Mouse (Mus musculus): ENCODE measurements around the gene Prkd2. TPM values are rescaled to one million over a fixed set of nuclear protein-coding genes. Genes with fewer than 3 reads are reported as not detected.

Prkd2 gene
- polyA plus RNA-seq, 1 experiment from 2014 or later = 11.6 TPM

- Histone ChIP-seq H3K4me3 (ENCODE audit: low read depth, low read length) (no peak overlapping the region), H3K4me2 (no peak overlapping the region), H3K9me3 (replicated peaks; ENCODE audit: control insufficient read depth, low read length) (no peaks in the 10 kb centered on the region), H3K27me3 (ENCODE audit: control insufficient read depth, insufficient read depth, low read length) (peaks cover 50% of the 10 kb centered on the region), H3K4me1 (ENCODE audit: control insufficient read depth, insufficient read depth, low read length) (peaks cover 38% of the 10 kb centered on the region), H3K27ac (ENCODE audit: low read depth, low read length) (no peak overlapping the region), H3K36me3 (ENCODE audit: control insufficient read depth, insufficient read depth, low read length) (no peaks in the 10 kb centered on the region), H3K9ac (ENCODE audit: low read depth, low read length) (no peak overlapping the region)
- no peak for ATAC-seq (replicated peaks; ENCODE audit: insufficient number of reproducible peaks, low FRiP score, low TSS enrichment)
- WGBS (ENCODE audit: insufficient replicate concordance) = 7% methylated on average over 7 of the region's 7 CpGs
Measured at GRCm38 (mm10) chr7:16907842-16908241, 65.1 kb downstream of the Prkd2 start.

GRCm38 (mm10) chr7:16908367-16908766 is 65.7 kb downstream of the Prkd2 start:
- Histone ChIP-seq H3K4me1 (ENCODE audit: control insufficient read depth, insufficient read depth, low read length) (peaks cover 38% of the 10 kb centered on the region), H3K4me3 (ENCODE audit: low read depth, low read length) (no peak overlapping the region), H3K36me3 (ENCODE audit: control insufficient read depth, insufficient read depth, low read length) (no peaks in the 10 kb centered on the region), H3K9me3 (replicated peaks; ENCODE audit: control insufficient read depth, low read length) (no peaks in the 10 kb centered on the region), H3K4me2 (no peak overlapping the region), H3K27me3 (ENCODE audit: control insufficient read depth, insufficient read depth, low read length) (peaks cover 46% of the 10 kb centered on the region), H3K9ac (ENCODE audit: low read depth, low read length) (no peak overlapping the region), H3K27ac (ENCODE audit: low read depth, low read length) (no peak overlapping the region)
- ATAC-seq (replicated peaks; ENCODE audit: insufficient number of reproducible peaks, low FRiP score, low TSS enrichment) = no peak
- 20% methylated on average over 11 of the region's 11 CpGs for WGBS (ENCODE audit: insufficient replicate concordance)

- peaks cover 42% of the 10 kb centered on the region for H3K27me3 ChIP-seq (ENCODE audit: control insufficient read depth, insufficient read depth, low read length)
Measured at GRCm38 (mm10) chr7:16908859-16909258, 66.2 kb downstream of the Prkd2 start.

GRCm38 (mm10) chr7:16909909-16910308 is 67.2 kb downstream of the Prkd2 start:
- H3K9ac ChIP-seq (ENCODE audit: low read depth, low read length) = no peak overlapping the region
- H3K27ac ChIP-seq (ENCODE audit: low read depth, low read length) = no peak overlapping the region
- no peaks in the 10 kb centered on the region for H3K9me3 ChIP-seq (replicated peaks; ENCODE audit: control insufficient read depth, low read length)
- ATAC-seq (replicated peaks; ENCODE audit: insufficient number of reproducible peaks, low FRiP score, low TSS enrichment) = no peak
- H3K36me3 ChIP-seq (ENCODE audit: control insufficient read depth, insufficient read depth, low read length) = no peaks in the 10 kb centered on the region; the same call in 1 of the 2 replicates
- peaks cover 38% of the 10 kb centered on the region for H3K27me3 ChIP-seq (ENCODE audit: control insufficient read depth, insufficient read depth, low read length)
- 40% methylated on average over 10 of the region's 10 CpGs for WGBS (ENCODE audit: insufficient replicate concordance)
- peaks cover 38% of the 10 kb centered on the region for H3K4me1 ChIP-seq (ENCODE audit: control insufficient read depth, insufficient read depth, low read length)
- no peak overlapping the region for H3K4me2 ChIP-seq
- H3K4me3 ChIP-seq (ENCODE audit: low read depth, low read length) = no peak overlapping the region

More at GRCm38 (mm10) chr7:16908859-16909258, 66.2 kb downstream of the Prkd2 start:
- 43% methylated on average over 11 of the region's 11 CpGs for WGBS (ENCODE audit: insufficient replicate concordance)
- no peak for ATAC-seq (replicated peaks; ENCODE audit: insufficient number of reproducible peaks, low FRiP score, low TSS enrichment)
- Histone ChIP-seq H3K9me3 (replicated peaks; ENCODE audit: control insufficient read depth, low read length) (no peaks in the 10 kb centered on the region), H3K4me1 (ENCODE audit: control insufficient read depth, insufficient read depth, low read length) (peaks cover 38% of the 10 kb centered on the region), H3K9ac (ENCODE audit: low read depth, low read length) (no peak overlapping the region), H3K4me3 (ENCODE audit: low read depth, low read length) (no peak overlapping the region), H3K4me2 (no peak overlapping the region), H3K27ac (ENCODE audit: low read depth, low read length) (no peak overlapping the region), H3K36me3 (ENCODE audit: control insufficient read depth, insufficient read depth, low read length) (no peaks in the 10 kb centered on the region)

- Histone ChIP-seq H3K27ac (ENCODE audit: low read depth, low read length) (no peak overlapping the region), H3K27me3 (ENCODE audit: control insufficient read depth, insufficient read depth, low read length) (peaks cover 27% of the 10 kb centered on the region), H3K4me3 (ENCODE audit: low read depth, low read length) (no peak overlapping the region), H3K9ac (ENCODE audit: low read depth, low read length) (no peak overlapping the region), H3K4me1 (ENCODE audit: control insufficient read depth, insufficient read depth, low read length) (peaks cover 22% of the 10 kb centered on the region), H3K4me2 (no peak overlapping the region), H3K9me3 (replicated peaks; ENCODE audit: control insufficient read depth, low read length) (no peaks in the 10 kb centered on the region), H3K36me3 (ENCODE audit: control insufficient read depth, insufficient read depth, low read length) (peaks cover 12% of the 10 kb centered on the region)
- WGBS (ENCODE audit: insufficient replicate concordance) = 94% methylated on average over 3 of the region's 3 CpGs
- ATAC-seq (replicated peaks; ENCODE audit: insufficient number of reproducible peaks, low FRiP score, low TSS enrichment) = no peak
Measured at GRCm38 (mm10) chr7:16911904-16912303, 69.2 kb downstream of the Prkd2 start.

GRCm38 (mm10) chr7:16912360-16912759 is 69.7 kb downstream of the Prkd2 start:
- no peak for ATAC-seq (replicated peaks; ENCODE audit: insufficient number of reproducible peaks, low FRiP score, low TSS enrichment)
- Histone ChIP-seq H3K27ac (ENCODE audit: low read depth, low read length) (no peak overlapping the region), H3K4me3 (ENCODE audit: low read depth, low read length) (no peak overlapping the region), H3K27me3 (ENCODE audit: control insufficient read depth, insufficient read depth, low read length) (peaks cover 23% of the 10 kb centered on the region), H3K36me3 (ENCODE audit: control insufficient read depth, insufficient read depth, low read length) (peaks cover 16% of the 10 kb centered on the region), H3K9ac (ENCODE audit: low read depth, low read length) (no peak overlapping the region), H3K4me1 (ENCODE audit: control insufficient read depth, insufficient read depth, low read length) (peaks cover 19% of the 10 kb centered on the region), H3K4me2 (no peak overlapping the region), H3K9me3 (replicated peaks; ENCODE audit: control insufficient read depth, low read length) (no peaks in the 10 kb centered on the region)
- 77% methylated on average over 6 of the region's 6 CpGs for WGBS (ENCODE audit: insufficient replicate concordance)

- no peak overlapping the region for H3K4me2 ChIP-seq
- no peak overlapping the region for H3K4me3 ChIP-seq (ENCODE audit: low read depth, low read length)
- no peaks in the 10 kb centered on the region for H3K9me3 ChIP-seq (replicated peaks; ENCODE audit: control insufficient read depth, low read length)
- H3K27me3 ChIP-seq (ENCODE audit: control insufficient read depth, insufficient read depth, low read length) = peaks cover 18% of the 10 kb centered on the region
- H3K4me1 ChIP-seq (ENCODE audit: control insufficient read depth, insufficient read depth, low read length) = peaks cover 9% of the 10 kb centered on the region
- peaks cover 31% of the 10 kb centered on the region for H3K36me3 ChIP-seq (ENCODE audit: control insufficient read depth, insufficient read depth, low read length)
- ATAC-seq (replicated peaks; ENCODE audit: insufficient number of reproducible peaks, low FRiP score, low TSS enrichment) = no peak
- no peak overlapping the region for H3K27ac ChIP-seq (ENCODE audit: low read depth, low read length)
- 37% methylated on average over 10 of the region's 10 CpGs for WGBS (ENCODE audit: insufficient replicate concordance)
- H3K9ac ChIP-seq (ENCODE audit: low read depth, low read length) = no peak overlapping the region
Measured at GRCm38 (mm10) chr7:16913806-16914452, 71.2 kb downstream of the Prkd2 start.

GRCm38 (mm10) chr7:16914453-16915343 is 72.0 kb downstream of the Prkd2 start:
- Histone ChIP-seq H3K27me3 (ENCODE audit: control insufficient read depth, insufficient read depth, low read length) (peaks cover 11% of the 10 kb centered on the region), H3K27ac (ENCODE audit: low read depth, low read length) (no peak overlapping the region), H3K4me1 (ENCODE audit: control insufficient read depth, insufficient read depth, low read length) (peaks cover 6% of the 10 kb centered on the region), H3K4me2 (no peak overlapping the region), H3K36me3 (ENCODE audit: control insufficient read depth, insufficient read depth, low read length) (peaks cover 35% of the 10 kb centered on the region), H3K4me3 (ENCODE audit: low read depth, low read length) (no peak overlapping the region), H3K9me3 (replicated peaks; ENCODE audit: control insufficient read depth, low read length) (no peaks in the 10 kb centered on the region), H3K9ac (ENCODE audit: low read depth, low read length) (no peak overlapping the region)
- no peak for ATAC-seq (replicated peaks; ENCODE audit: insufficient number of reproducible peaks, low FRiP score, low TSS enrichment)
- WGBS (ENCODE audit: insufficient replicate concordance) = 84% methylated on average over 18 of the region's 18 CpGs

All from heart, embryonic 11.5 days (tissue).